Mouse (Mus musculus) embryonic fibroblast, embryonic 13.5 days (primary cell): Measurements from ENCODE around the gene Dnajc6. TPM values are rescaled to one million over a fixed set of nuclear protein-coding genes. Genes with fewer than 3 reads are reported as not detected.

Source experiments
- H3K27ac ChIP-seq: 2 replicates; pipeline ENCODE4 v1.5.1; 2012; ENCODE audit warnings: low read length, control low read depth, inconsistent platforms; ENCODE audit not compliant: insufficient read depth
- H3K4me1 ChIP-seq: 2 replicates; pipeline ENCODE4 v1.6.1; 2011; ENCODE audit warnings: low read length; ENCODE audit not compliant: control insufficient read depth, insufficient read depth
- H3K4me3 ChIP-seq: 2 replicates; pipeline ENCODE4 v1.5.1; 2011; ENCODE audit warnings: mild to moderate bottlenecking, control low read depth, low read length; ENCODE audit not compliant: insufficient read depth
- CTCF ChIP-seq: IDR thresholded peaks from 2 replicates; pipeline ENCODE4 v1.5.1; 2011; ENCODE audit warnings: mild to moderate bottlenecking, control low read depth, low read length, moderate library complexity, borderline replicate concordance; ENCODE audit not compliant: insufficient read depth
- POLR2A ChIP-seq: IDR thresholded peaks from 2 replicates; pipeline ENCODE4 v1.6.1; 2011; ENCODE audit warnings: low read depth, mild to moderate bottlenecking, control low read depth, low read length, moderate library complexity
- polyA plus RNA-seq: library from polyadenylated mRNA; stranded (reverse); fragments of >200 nt; gene quantifications from 2 replicates; pipeline ENCODE4 v1.2.4, GENCODE M21; 2011; ENCODE audit warnings: low read depth; ENCODE audit not compliant: missing spikeins, insufficient read length

The Dnajc6 gene
- polyA plus RNA-seq, 1 experiment = not detected

DNA sequence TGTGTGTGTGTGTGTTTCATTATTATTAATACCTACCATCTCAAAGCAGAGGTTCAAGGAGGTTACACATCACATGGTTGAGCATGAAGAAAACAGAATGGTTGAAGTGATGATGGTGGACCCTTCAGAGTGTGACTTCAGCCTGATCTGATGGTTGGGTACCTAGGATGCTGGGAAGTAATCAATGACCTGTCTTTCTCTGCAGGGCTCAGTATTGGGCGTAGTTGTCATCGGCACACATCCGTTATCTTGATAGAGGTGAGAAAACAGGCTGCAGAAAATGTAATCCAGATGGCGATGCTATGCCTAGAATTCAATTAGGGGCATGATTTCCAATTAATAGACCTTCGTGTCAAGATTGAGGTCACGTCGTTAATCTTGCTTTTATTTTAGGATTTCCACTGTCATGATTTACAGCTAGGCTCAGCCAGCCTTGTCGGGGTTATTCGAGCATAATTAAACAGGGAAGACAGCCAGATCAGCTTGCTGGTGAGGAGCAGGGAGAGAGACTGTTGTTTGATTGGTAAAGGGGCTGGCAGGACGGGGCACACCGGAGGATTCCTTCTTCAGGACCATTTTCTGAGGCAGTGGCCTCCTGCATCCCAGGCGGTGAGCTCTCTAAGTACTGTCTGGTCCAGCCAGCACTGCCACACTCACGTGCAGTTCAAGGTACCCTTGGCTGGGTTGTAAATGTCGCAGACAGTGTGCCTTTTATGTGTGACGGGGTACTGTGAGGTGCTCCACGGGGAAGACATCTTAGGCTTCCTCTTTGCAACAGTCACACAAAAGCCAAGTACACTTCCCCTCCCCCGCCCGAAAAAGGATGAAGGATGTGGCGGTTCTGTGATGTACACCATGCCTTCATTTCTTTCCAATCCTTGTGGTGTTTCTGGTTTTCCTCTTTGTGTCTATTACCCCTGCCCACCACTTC lies 88.3 kb downstream of the Dnajc6 start:
- no peak overlapping the region for H3K4me3 ChIP-seq
- no peak for TF ChIP-seq CTCF
- no peak for TF ChIP-seq POLR2A

DNA sequence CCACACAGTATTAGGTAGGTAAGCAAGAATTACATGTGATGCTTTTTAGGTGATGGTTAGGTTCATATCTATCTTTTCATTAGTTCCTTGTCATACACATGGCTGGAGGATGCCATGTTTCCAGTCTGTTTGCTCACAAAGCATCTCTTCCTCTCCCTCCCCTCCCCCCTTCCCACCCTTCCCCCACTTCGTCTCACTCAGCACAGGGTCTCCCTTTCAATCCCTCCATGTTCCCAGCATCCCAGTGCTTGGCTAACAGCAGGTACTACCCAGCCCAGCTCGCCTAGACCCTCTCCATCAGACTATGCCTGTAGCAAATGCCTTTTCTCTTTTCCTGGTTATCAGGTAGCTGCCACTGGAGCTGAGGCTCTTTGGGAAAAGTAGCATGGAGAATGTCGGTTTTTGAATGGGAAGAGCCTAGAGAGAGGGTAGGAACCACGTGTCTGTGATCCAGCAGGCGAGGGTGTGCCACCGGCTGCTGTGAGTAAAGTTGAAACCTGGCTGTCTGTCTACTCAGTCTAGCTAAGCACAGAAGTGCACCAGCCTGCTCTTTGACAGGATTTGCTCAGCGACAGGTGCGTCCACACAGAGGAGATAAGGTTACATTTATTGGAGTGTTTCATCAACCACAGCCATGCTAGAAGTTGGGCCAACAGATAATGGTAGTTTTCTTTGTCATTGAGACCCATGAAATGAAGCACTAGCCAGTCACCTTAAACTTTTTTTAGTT lies 89.2 kb downstream of the Dnajc6 start:
- H3K4me3 ChIP-seq = no peak overlapping the region
- H3K4me1 ChIP-seq = no peaks in the 10 kb centered on the region
- no peak overlapping the region for H3K27ac ChIP-seq
- TF ChIP-seq CTCF = no peak
- no peak for TF ChIP-seq POLR2A

More for the DNA sequence above, 88.3 kb downstream of the Dnajc6 start:
- Histone ChIP-seq H3K4me1 (no peaks in the 10 kb centered on the region), H3K27ac (no peak overlapping the region)

DNA sequence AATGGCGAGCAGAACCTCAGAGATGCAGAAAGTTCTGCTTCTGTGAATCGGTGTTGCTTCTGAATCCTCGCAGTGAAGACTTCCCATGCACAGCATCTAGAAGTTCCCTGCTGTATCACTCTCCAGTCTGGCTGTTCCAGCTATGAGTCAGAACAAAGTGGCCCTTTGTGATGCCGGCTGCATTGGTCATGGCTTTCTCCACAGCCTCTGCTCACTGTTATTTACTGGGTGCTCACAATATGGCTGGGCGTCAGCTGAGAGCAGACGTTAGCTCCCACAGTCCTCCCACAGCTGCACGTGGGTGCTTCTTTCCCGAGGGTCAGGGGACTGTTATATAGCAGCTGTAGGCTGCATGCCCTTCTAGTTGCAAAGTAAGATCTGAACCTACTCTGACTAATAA lies 92.5 kb downstream of the Dnajc6 start:
- no peak overlapping the region for H3K4me3 ChIP-seq
- TF ChIP-seq POLR2A (no peak), CTCF (no peak)
- no peaks in the 10 kb centered on the region for H3K4me1 ChIP-seq
- no peak overlapping the region for H3K27ac ChIP-seq

- no peak overlapping the region for H3K27ac ChIP-seq
- no peak overlapping the region for H3K4me3 ChIP-seq
- H3K4me1 ChIP-seq = no peaks in the 10 kb centered on the region
- TF ChIP-seq CTCF = no peak
- no peak for TF ChIP-seq POLR2A
These were observed 93.3 kb downstream of the Dnajc6 start for GRCm38 (mm10) chr4:101589771-101590170.

- Histone ChIP-seq H3K27ac (no peak overlapping the region), H3K4me3 (no peak overlapping the region), H3K4me1 (no peaks in the 10 kb centered on the region)
- TF ChIP-seq POLR2A (no peak), CTCF (no peak)
These were observed 95.0 kb downstream of the Dnajc6 start for GRCm38 (mm10) chr4:101591400-101591799.

DNA sequence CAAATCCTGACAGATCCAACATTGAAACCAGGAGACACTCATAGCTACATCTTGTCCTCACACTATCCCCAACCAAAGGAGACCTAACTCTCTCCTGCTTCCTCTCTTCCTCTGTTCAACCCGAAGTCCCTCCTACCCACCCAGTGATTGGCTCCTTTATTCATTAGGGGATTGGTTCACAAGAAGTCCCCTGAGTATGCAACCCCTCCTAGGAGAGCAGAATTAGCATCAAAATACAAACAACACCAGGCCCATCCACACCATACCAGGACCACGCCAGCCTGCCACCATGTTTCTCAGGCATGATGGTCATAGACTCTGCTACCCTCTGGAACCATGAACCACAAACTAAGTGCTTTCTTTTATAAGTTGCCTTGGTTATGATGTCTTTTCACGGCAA lies 96.0 kb downstream of the Dnajc6 start:
- Histone ChIP-seq H3K4me3 (no peak overlapping the region), H3K4me1 (no peaks in the 10 kb centered on the region)
- TF ChIP-seq CTCF (no peak), POLR2A (no peak)

DNA sequence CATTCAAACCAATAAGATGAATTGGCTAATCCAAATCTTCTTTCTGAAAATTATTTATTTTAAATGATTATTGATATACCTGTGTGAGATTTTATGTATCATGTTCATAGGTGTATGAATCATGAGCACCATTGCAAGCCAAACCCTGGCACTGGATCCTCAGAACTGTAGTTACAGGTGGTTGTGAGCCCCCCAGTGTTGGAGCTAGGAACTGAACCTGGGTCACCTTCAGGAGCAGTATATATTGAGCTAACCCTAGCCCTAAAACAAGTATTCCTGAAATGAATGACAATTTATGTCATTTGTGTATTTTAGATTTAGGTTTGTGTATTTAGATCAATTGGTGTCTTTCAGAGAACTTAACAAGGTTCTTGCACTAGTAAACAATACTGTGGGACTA lies 105.3 kb downstream of the Dnajc6 start:
- TF ChIP-seq CTCF = no peak
- TF ChIP-seq POLR2A = no peak
- Histone ChIP-seq H3K4me1 (no peaks in the 10 kb centered on the region), H3K4me3 (no peak overlapping the region), H3K27ac (no peak overlapping the region)

More for the DNA sequence above, 96.0 kb downstream of the Dnajc6 start:
- no peak overlapping the region for H3K27ac ChIP-seq

- TF ChIP-seq CTCF (no peak), POLR2A (no peak)
- Histone ChIP-seq H3K4me1 (no peaks in the 10 kb centered on the region), H3K4me3 (no peak overlapping the region), H3K27ac (no peak overlapping the region)
These were observed 107.2 kb downstream of the Dnajc6 start for GRCm38 (mm10) chr4:101603635-101604034.

DNA sequence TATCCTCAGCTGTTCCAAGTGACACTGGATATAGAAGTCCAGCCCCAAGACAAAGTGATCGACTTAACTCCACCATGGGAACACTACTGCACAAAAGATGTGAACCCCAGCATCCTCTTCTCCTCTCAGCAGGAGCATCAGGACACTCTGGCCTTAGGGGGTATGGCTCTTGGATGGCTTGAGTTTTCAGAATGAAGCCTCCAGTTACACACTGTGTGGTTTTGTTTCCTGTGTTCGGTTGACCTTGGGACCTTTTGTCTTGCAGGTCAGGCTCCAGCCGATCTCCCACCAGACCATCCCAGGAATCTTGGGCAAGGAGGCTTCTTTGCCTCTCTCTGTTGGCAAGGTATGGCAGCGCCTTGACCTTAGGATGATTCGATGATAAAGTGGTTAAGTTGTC lies 120.1 kb downstream of the Dnajc6 start:
- Histone ChIP-seq H3K4me1 (no peaks in the 10 kb centered on the region), H3K4me3 (no peak overlapping the region), H3K27ac (no peak overlapping the region)
- no peak for TF ChIP-seq CTCF
- TF ChIP-seq POLR2A = no peak

DNA sequence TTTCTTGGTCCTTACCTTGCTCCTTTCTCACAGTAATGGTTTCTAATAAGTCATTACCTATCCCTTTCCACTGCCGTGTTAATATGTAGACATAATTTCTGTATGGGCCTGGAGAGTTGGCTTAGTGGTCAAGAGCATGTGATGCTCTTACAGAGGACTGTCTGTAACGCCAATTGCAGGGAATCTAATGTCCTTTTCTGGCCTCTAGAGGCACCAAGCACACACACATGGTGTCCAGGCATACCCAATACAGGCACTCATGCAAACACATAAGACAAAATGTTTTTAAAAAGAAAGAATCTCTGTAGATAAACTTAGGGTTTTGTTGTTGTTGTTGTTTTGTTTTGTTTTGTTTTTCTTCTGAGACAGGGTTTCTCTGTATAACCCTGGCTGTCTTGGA lies 121.3 kb downstream of the Dnajc6 start:
- Histone ChIP-seq H3K4me1 (no peaks in the 10 kb centered on the region), H3K27ac (no peak overlapping the region), H3K4me3 (no peak overlapping the region)
- no peak for TF ChIP-seq POLR2A
- no peak for TF ChIP-seq CTCF
